Mouse (Mus musculus) right cerebral cortex, postnatal 10 days (tissue): ENCODE results near the gene Astn2.
"Not testable (repeated sequence)": the region's sequence is repeated elsewhere in the genome, so short reads cannot be mapped to it uniquely, and the experiment has no call there.

Experiments
- DNase-seq, 2 experiments: peaks; one replicate each; pipeline ENCODE4 v3.0.0; 2021; ENCODE audit warnings: low spot score in 2 of 2

Astn2 gene

GRCm38 (mm10) chr4:65762116-65762515, 642.3 kb downstream of the Astn2 start:
- peak in 1 of 2 experiments; percentile 38 for DNase-seq

- DNase-seq: no peak
These were observed 642.8 kb downstream of the Astn2 start for GRCm38 (mm10) chr4:65761658-65762057.

DNA sequence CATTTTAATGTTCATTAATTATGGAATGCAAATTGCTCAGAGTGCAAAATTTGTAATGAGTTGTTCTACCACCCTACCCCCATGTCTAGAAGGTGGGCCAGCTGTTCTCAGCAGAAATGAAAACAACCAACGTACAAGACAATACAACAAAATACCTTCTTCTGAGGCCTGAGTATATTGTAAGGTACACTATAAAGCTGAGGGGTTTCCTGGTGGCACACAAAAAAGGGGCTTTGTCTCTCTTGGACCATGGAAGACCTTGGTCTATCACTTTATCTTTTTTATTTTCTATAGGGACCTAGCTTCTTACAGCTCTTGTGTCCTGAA, 645.6 kb downstream of the Astn2 start:
- DNase-seq: no peak

GRCm38 (mm10) chr4:65758174-65758874, 646.1 kb downstream of the Astn2 start:
- no peak for DNase-seq

GRCm38 (mm10) chr4:65752941-65753340, 651.5 kb downstream of the Astn2 start:
- DNase-seq: no peak

DNA sequence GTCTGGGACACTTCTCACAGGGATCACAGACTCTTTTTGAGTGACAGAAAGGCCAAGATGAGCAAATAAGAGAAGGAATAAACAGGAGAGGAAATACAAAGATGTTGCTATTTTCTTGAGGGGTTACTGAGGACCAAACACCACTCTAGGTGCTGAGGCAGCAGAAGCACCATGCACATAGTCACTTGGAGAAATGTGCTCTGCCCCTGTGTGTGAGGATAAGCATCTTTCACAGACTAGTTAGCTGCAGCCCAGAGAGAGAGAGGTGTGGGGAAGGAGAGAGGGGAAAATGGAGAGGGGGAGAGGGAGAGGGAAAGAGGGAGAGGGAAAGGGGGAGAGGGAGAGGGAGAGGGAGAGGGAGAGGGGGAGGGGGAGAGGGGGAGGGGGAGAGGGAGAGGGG, 659.6 kb downstream of the Astn2 start:
- no peak for DNase-seq

GRCm38 (mm10) chr4:65744088-65744610, 660.3 kb downstream of the Astn2 start:
- DNase-seq: no peak

- DNase-seq: no peak
These were observed 661.2 kb downstream of the Astn2 start for GRCm38 (mm10) chr4:65743160-65743691.

- DNase-seq: no peak
These were observed 680.0 kb downstream of the Astn2 start for GRCm38 (mm10) chr4:65724414-65724813.

DNA sequence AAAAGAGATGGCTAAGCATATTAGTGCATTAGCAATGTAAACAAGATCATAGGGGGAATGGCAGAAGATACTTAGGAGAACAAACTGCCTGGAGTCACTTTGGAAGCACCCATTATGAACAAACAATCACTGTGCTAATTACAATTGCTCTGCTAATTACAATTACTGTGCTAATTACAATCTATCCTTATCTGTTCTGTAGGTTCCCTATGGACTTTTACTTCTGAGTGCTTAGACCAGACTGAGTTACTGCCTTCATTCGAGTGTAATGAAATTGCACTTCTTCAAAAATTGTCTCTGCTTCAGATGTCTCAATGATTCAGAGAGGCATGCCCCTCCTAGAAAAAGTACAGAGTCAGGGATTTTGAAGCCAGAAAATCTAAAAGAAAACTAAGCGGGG, 684.8 kb downstream of the Astn2 start:
- DNase-seq: no peak

DNA sequence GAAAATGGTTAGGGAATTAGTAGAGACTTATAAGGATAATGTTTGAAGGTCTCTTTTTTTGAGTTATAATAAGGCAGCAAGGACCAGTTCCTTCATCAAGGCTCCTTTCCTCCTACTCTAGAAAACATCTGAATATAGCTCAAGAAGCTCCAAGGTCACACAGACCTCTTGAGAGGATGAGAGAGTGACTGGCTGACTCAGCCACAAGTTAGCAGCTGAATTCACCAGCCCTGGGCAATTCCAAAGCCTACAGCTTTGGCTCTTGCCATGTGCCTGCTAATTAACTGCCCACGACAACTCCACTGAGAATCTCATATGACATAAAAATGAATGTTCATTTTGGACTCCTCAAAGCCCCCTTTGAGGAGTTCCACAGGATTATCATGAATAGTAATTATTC, 686.5 kb downstream of the Astn2 start:
- no peak for DNase-seq

DNA sequence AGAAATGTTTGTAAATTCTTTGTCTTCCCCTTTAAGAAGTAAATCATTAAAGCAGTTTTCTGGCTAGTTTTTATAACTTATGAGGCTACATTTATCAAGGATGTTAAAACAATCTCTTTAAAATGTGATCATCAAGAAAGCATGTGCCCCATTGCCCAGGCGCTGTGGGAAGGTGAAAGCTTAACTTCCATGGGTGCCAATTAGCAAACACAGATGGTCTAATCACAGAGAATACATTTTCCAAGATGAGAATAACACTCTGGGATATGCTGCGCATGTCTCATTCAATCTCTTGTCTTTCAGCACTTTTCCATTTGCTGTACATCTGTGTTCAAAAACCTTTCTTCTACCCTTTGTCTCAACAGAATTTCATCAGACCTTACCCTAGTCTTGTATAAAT, 688.3 kb downstream of the Astn2 start:
- DNase-seq: no peak

DNA sequence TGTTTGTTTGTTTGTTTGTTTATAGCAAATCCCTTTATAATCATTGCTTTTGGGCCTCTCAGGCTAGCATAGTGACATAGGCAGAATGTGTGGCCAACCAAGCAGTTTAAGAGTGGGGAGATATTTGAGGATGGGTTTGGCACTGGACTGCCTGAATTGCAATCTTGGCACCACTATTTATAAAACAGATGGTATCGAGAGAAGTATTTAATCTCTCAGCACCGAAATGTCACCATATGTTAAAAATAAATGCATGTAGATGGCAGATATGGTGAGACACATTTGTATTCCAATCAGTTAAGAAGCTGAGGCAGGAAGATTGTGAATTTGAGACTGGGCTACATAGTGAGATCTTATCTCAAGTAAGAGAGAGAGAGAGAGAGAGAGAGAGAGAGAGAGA, 692.7 kb downstream of the Astn2 start:
- no peak for DNase-seq

DNA sequence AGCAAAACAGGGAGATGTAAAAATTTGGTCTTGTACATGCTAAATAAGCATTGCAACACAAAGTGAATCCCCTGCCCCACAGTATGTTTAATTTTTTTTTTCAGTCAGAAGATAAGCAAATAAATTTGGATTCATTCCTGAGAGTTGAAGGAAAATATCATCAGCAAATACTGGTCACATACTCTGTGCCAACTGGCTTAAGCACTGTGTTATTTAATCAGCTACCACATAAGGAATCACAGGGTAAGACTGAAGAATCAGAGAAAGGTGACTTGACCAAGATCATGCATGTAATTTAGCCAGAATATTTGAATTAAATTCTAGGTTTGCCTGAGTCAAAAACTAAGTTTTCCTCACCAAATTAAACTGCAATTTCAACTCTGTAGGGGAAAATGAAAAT, 693.8 kb downstream of the Astn2 start:
- DNase-seq: no peak

GRCm38 (mm10) chr4:65701848-65702247, 702.6 kb downstream of the Astn2 start:
- DNase-seq: no peak

- DNase-seq: peak; percentile 31 to 42
These were observed 704.6 kb downstream of the Astn2 start for GRCm38 (mm10) chr4:65699743-65700361.

DNA sequence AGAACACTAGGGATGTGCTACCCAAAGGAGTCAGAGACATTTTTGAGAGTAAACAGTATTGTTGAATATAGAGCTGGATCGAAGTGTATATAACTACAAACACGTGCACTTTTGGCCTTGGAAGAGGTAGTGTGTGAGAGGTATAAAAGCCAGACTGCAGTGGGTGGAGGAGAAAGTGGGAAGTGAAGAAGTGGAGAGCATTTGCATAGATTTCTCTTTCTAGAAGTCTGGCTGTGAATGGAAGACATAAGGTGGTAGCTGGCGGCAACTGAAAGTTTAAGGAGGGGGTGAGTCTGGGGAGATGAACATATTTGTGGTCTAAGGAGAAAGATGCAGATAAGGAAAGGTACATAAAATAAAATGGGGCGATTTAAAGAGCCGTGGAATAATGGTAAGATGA, 709.2 kb downstream of the Astn2 start:
- DNase-seq: peak; percentile 39 to 57

DNA sequence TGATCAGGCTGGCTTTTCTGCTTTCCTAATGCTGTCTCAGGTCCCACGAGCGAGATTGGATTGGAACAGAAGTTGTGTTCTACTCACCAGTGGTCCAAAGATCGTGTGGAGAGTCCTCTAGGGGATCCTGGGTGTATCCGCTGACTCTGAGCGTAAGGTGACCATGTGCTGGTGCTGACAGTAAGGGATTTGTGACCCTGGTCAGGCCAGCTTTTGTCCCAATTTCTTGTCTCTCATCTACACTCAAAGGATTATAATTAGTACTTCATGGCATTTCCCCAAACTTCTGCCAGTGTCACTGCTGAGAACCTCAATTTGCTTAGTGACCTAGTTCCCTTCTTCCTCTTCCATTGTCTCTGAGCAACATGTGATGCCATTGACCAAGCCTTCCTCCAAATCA, 710.4 kb downstream of the Astn2 start:
- no peak for DNase-seq

DNA sequence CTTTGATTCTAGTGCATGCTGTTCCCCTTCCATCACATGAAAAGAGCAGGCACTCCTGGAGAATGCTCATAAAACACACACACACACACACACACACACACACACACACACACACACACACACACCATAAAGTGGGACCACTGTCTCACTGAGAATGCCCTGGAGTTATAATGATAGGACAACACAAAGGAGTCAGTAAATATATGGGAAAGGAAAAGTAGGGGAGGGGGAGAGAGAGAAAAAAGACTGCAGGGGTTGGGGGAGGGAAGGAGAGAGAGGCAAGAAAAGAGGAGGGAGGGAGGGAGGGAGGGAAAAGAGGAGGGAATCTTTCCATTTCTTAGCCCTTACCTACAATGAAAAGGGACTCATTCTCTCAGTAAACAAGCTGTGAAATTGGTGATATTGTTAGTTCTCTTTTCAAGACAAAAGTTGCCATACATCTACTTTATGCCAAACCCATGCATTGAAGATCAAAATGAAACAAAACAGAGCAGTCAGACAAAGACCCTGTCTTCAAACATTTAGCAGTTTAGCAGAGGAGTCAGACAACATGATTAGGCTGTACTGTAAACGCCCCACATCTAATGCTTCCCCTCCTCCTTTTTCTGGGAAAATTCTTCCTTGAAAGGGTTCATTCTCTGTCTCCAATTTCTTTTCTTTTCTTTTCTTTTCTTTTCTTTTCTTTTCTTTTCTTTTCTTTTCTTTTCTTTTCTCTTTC, 717.2 kb downstream of the Astn2 start:
- no peak for DNase-seq

GRCm38 (mm10) chr4:65686258-65687005, 718.0 kb downstream of the Astn2 start:
- DNase-seq: no peak

DNA sequence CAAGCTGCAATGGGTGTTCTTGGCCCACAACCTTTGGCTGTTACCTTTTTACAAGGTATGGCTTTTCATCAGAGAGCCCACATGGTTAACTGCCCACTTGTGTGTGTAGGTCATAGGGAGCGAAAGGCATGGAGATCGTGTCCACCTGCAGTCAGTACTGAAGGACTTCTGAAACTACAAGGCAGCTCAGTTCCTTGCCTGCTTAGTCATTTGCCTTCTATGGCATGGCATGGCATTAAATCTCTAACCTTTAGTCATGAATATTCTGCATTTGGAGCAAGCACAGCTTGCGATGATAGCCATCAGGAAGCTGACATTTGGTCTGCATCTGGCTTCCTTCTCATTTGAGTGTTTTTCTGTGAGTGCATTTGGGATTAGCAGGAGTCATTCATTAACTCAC, 720.0 kb downstream of the Astn2 start:
- no peak for DNase-seq

DNA sequence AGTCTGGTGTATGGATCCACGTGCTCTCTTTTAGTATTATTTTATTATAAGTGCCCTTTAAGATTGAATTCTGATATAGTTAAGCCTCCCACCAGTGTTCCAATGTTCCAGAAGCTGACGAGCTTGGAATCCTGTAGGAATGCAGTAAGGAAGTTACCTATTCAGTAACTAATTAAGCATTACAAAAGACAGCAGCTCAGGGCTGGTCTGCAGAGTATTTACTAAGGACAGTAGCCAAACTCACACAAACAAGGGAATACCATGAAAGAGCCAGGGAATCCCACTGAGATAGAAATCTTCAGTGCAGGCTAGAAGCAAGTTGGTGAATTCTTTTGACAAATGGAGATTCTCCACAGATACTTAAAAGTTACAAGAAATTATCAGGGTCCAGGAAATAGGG, 724.6 kb downstream of the Astn2 start:
- not testable (repeated sequence) for DNase-seq
